Mouse (Mus musculus) limb, embryonic 10.5 days (tissue): ENCODE measurements around the gene Olfr437. TPM values are rescaled to one million over a fixed set of nuclear protein-coding genes. Genes with fewer than 3 reads are reported as not detected.
"Not testable (repeated sequence)": the region's sequence is repeated elsewhere in the genome, so short reads cannot be mapped to it uniquely, and the experiment has no call there.

Experiments
- DNase-seq: peaks from one replicate; pipeline ENCODE4 v3.0.0-alpha.2; 2017; ENCODE audit warnings: low spot score
- H3K27ac ChIP-seq: fragments of 300-500 bp; sonication (generic); 2 replicates; pipeline ENCODE4 v1.5.1; 2016; ENCODE audit warnings: mild to moderate bottlenecking
- H3K27me3 ChIP-seq: fragments of 300-500 bp; sonication (generic); 2 replicates; pipeline ENCODE4 v1.6.1; 2016; ENCODE audit warnings: low read depth, mild to moderate bottlenecking; ENCODE audit not compliant: poor library complexity, severe bottlenecking
- H3K36me3 ChIP-seq: fragments of 300-500 bp; sonication (generic); 2 replicates; pipeline ENCODE4 v1.6.1; 2016; ENCODE audit warnings: mild to moderate bottlenecking, moderate library complexity
- H3K4me1 ChIP-seq: fragments of 300-500 bp; sonication (generic); 2 replicates; pipeline ENCODE4 v1.6.1; 2016
- H3K4me3 ChIP-seq: fragments of 300-500 bp; sonication (generic); 2 replicates; pipeline ENCODE4 v1.5.1; 2016; ENCODE audit warnings: mild to moderate bottlenecking, moderate library complexity
- H3K9me3 ChIP-seq: fragments of 300-500 bp; sonication (generic); replicated peaks from 2 replicates; pipeline ENCODE4 v1.6.1; 2016; ENCODE audit warnings: mild to moderate bottlenecking
- WGBS: fragments of 180-500 bp; shearing (Covaris S2); methylation state at CpG from one replicate; pipeline ENCODE4 v1.1.7; 2016; 5-methylcytosine and 5-hydroxymethylcytosine counted together
- polyA plus RNA-seq: library from polyadenylated mRNA; unstranded; fragments of >200 nt; fragmentation: Nextera tagmentation; extraction: Ambion mirVana; gene quantifications from 2 replicates; pipeline ENCODE4 v1.2.1, GENCODE M21; 2016

Gene Olfr437
- not detected in 2 replicates for polyA plus RNA-seq

DNA sequence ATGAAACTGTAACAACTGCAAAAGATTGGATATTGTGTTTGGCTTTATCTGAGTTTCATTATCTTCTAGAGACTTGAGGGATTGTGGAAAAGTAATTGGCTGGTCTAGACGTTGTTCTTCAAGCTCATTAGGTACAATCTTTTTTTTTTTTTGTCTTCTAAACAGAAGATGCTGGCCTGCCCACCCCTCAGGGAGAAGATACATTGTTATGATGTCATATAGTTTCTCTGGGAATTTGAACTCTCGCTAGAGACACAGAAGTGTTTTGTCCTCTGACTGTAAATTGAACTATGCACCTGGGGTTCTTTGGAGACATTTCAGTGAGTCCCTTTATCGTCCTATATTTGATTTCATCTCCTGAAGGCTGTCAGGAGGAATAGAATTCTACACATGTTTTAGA, at the start of gene Olfr437:
Gene Olfr437, plus strand, starts transcription at position 301 of the 400 bp plus-strand sequence.
- Histone ChIP-seq H3K27me3 (no peaks in the 10 kb centered on the region), H3K36me3 (no peaks in the 10 kb centered on the region), H3K4me1 (no peaks in the 10 kb centered on the region), H3K27ac (no peak within 1 kb of the TSS), H3K9me3 (no peaks in the 10 kb centered on the region), H3K4me3 (no peak within 1 kb of the TSS)
- DNase-seq, result no peak
- 83% methylated on average over 3 of the region's 3 CpGs for WGBS

GRCm38 (mm10) chr6:43146267-43146666, 16.8 kb upstream of the Olfr437 start, which contains the start of gene Olfr237-ps1:
Gene Olfr237-ps1, plus strand, starts transcription at chr6:43146567.
- H3K9me3 ChIP-seq, H3K27ac ChIP-seq, DNase-seq, H3K4me1 ChIP-seq, H3K4me3 ChIP-seq, H3K36me3 ChIP-seq, H3K27me3 ChIP-seq: not testable (repeated sequence)
- WGBS, result 93% methylated on average over 2 of the region's 2 CpGs

- no peaks in the 10 kb centered on the region for H3K9me3 ChIP-seq
- H3K4me3 ChIP-seq, result no peak overlapping the region
- WGBS, result 62% methylated on average over 1 of the region's 1 CpGs
- no peak for DNase-seq
- H3K36me3 ChIP-seq, result no peaks in the 10 kb centered on the region
- no peak overlapping the region for H3K27ac ChIP-seq
- H3K27me3 ChIP-seq, result no peaks in the 10 kb centered on the region
- no peaks in the 10 kb centered on the region for H3K4me1 ChIP-seq
Measured at GRCm38 (mm10) chr6:43159502-43159901, 3.6 kb upstream of the Olfr437 start.

DNA sequence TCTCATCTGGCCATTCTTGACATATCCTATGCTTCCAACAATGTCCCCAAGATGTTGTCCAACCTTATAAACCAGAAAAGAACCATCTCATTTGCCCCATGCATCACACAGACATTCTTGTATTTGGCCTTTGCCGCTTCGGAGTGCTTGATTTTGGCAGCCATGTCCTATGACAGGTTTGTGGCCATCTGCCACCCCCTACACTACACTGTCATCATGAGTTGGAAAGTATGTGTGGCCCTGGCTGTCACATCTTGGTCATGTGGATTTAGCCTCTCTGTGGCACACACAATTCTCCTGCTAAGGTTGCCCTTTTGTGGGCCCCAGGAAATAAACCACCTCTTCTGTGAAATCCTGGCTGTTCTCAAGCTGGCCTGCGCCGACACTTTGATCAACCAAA, 4.2 kb downstream of the Olfr437 start:
- Histone ChIP-seq H3K9me3 (no peaks in the 10 kb centered on the region), H3K36me3 (no peaks in the 10 kb centered on the region), H3K4me3 (no peak overlapping the region), H3K4me1 (no peaks in the 10 kb centered on the region), H3K27ac (no peak overlapping the region), H3K27me3 (no peaks in the 10 kb centered on the region)
- WGBS, result 91% methylated on average over 4 of the region's 4 CpGs
- no peak for DNase-seq

DNA sequence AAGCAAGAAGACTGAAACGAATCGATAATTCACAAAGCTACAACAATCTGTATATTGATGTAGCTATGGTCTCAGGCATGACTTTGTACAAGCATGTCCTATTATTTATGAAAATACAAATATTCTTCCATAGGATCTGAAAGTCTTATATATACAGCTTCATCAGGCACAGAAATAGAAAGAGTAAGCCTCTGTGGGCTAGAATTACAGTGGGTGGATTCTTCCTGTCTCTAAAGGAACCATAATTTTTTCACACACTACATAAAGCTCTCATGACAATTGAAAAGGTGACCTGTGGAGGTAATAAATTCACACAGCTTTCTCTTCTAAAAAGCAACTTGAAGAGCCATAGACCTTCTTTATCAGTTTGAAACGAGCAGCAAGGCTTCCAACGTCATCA, 8.8 kb downstream of the Olfr437 start, which contains the start of gene Olfr13:
Gene Olfr13, plus strand, starts transcription at position 301 of the 400 bp plus-strand sequence.
- no peak for DNase-seq
- Histone ChIP-seq H3K9me3 (no peaks in the 10 kb centered on the region), H3K27ac (no peak within 1 kb of the TSS), H3K4me1 (no peaks in the 10 kb centered on the region), H3K27me3 (no peaks in the 10 kb centered on the region), H3K4me3 (no peak within 1 kb of the TSS), H3K36me3 (no peaks in the 10 kb centered on the region)
- WGBS, result 82% methylated on average over 4 of the region's 4 CpGs

DNA sequence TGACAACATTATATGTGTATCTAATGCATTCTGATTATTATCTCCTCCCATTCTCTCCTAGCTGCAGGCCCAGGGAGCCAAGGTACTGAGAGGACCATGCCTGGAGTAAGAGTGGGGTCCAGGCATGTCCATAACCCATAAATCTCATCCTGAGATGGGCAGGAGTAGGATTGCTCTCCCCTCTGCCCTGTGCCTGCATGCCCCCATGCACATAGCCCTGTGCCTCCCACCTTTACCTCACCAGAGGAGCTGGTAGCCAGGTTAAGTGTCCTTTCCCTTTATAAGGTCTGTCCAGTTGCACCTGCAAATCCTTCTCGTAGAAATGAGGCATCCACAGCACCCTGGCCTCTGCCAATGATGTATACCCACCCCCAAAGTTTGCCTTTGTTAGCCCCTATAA, 15.0 kb downstream of the Olfr437 start:
- no peak for DNase-seq
- H3K9me3 ChIP-seq, result no peaks in the 10 kb centered on the region
- H3K4me3 ChIP-seq, result no peak overlapping the region
- H3K4me1 ChIP-seq, result no peaks in the 10 kb centered on the region
- no peaks in the 10 kb centered on the region for H3K27me3 ChIP-seq
- H3K27ac ChIP-seq, result no peak overlapping the region
- WGBS, result 65% methylated on average over 1 of the region's 1 CpGs
- no peaks in the 10 kb centered on the region for H3K36me3 ChIP-seq

- H3K36me3 ChIP-seq, result no peaks in the 10 kb centered on the region
- no peaks in the 10 kb centered on the region for H3K9me3 ChIP-seq
- DNase-seq, result no peak
- no peak overlapping the region for H3K4me3 ChIP-seq
- 81% methylated on average over 6 of the region's 6 CpGs for WGBS
- H3K4me1 ChIP-seq, result no peaks in the 10 kb centered on the region
- no peaks in the 10 kb centered on the region for H3K27me3 ChIP-seq
- H3K27ac ChIP-seq, result no peak overlapping the region
Measured at GRCm38 (mm10) chr6:43178584-43179501, 15.8 kb downstream of the Olfr437 start.

DNA sequence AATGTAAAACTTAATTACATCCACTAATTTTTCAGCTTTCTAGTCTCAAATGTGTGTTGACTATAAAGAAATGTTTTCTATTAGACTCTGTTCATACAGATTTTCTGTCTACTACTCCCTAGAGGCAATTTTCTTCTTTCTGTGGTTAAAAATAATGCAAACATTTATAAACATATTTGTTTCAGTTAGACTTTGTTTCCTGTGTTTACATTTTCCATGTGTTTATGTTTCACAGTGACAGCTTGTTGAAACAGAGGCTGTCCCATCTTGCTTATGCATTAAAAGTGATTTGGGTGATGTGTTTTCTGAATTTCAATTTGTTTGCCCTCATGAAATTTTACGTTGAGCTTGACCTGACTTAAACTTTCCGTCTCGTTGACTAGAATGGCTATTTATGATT, 27.9 kb downstream of the Olfr437 start:
- Histone ChIP-seq H3K4me3 (no peak overlapping the region), H3K27me3 (no peaks in the 10 kb centered on the region), H3K36me3 (no peaks in the 10 kb centered on the region), H3K27ac (no peak overlapping the region), H3K4me1 (no peaks in the 10 kb centered on the region), H3K9me3 (no peaks in the 10 kb centered on the region)
- no peak for DNase-seq
- 92% methylated on average over 3 of the region's 3 CpGs for WGBS

GRCm38 (mm10) chr6:43196781-43197180, 33.7 kb downstream of the Olfr437 start, which contains the start of gene Olfr435:
Gene Olfr435, plus strand, starts transcription at chr6:43197146.
- Histone ChIP-seq H3K27ac (no peak within 1 kb of the TSS), H3K27me3 (no peaks in the 10 kb centered on the region), H3K4me3 (no peak within 1 kb of the TSS), H3K36me3 (no peaks in the 10 kb centered on the region), H3K4me1 (no peaks in the 10 kb centered on the region), H3K9me3 (no peaks in the 10 kb centered on the region)
- DNase-seq, result no peak

GRCm38 (mm10) chr6:43198094-43198493, 35.0 kb downstream of the Olfr437 start:
- 86% methylated on average over 3 of the region's 3 CpGs for WGBS
- Histone ChIP-seq H3K27me3 (no peaks in the 10 kb centered on the region), H3K27ac (no peak overlapping the region), H3K9me3 (no peaks in the 10 kb centered on the region), H3K4me1 (no peaks in the 10 kb centered on the region), H3K36me3 (no peaks in the 10 kb centered on the region), H3K4me3 (no peak overlapping the region)
- no peak for DNase-seq

- Histone ChIP-seq H3K4me1 (no peaks in the 10 kb centered on the region), H3K27ac (no peak overlapping the region), H3K4me3 (no peak overlapping the region), H3K36me3 (no peaks in the 10 kb centered on the region), H3K9me3 (no peaks in the 10 kb centered on the region), H3K27me3 (no peaks in the 10 kb centered on the region)
- no peak for DNase-seq
Measured at GRCm38 (mm10) chr6:43202786-43203185, 39.7 kb downstream of the Olfr437 start.

DNA sequence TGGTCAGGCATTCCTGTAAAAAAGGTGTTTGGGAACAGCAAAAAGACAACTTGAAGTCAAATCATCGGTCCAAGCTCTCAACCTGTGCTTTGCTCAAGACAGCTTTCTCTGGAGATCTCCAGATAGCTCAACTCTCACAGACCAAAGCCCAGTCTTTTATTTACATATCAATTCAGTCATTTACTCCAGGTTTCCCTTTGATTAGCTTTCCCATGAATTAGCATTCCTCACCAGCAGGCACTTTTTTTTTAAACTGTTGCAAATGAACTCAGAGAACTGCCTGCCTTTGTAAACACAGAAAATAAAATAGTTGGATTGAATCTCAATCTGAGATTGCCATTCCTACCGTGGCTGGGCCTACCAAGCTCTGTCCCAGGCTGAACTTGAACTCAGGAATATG, 42.3 kb downstream of the Olfr437 start:
- Histone ChIP-seq H3K36me3 (no peaks in the 10 kb centered on the region), H3K27me3 (no peaks in the 10 kb centered on the region), H3K4me3 (no peak overlapping the region), H3K9me3 (no peaks in the 10 kb centered on the region), H3K4me1 (no peaks in the 10 kb centered on the region), H3K27ac (no peak overlapping the region)
- DNase-seq, result no peak
- WGBS, result 39% methylated on average over 2 of the region's 2 CpGs

- H3K36me3 ChIP-seq, H3K4me1 ChIP-seq, H3K27ac ChIP-seq: not testable (repeated sequence)
Measured at GRCm38 (mm10) chr6:43212873-43213272, 49.8 kb downstream of the Olfr437 start, which contains the start of gene Olfr434. Gene Olfr434, plus strand, starts transcription at chr6:43213021.

More at GRCm38 (mm10) chr6:43212873-43213272, 49.8 kb downstream of the Olfr437 start, which contains the start of gene Olfr434:
- H3K9me3 ChIP-seq, H3K27me3 ChIP-seq, DNase-seq, H3K4me3 ChIP-seq: not testable (repeated sequence)
